Mouse (Mus musculus): ENCODE measurements at regions not wholly inside any gene's neighbourhood (a gene's known extent, or its start where the extent isn't known, plus 50 kb on each side); places are given as distances from the start of the nearest gene placed in this dataset.

DNA sequence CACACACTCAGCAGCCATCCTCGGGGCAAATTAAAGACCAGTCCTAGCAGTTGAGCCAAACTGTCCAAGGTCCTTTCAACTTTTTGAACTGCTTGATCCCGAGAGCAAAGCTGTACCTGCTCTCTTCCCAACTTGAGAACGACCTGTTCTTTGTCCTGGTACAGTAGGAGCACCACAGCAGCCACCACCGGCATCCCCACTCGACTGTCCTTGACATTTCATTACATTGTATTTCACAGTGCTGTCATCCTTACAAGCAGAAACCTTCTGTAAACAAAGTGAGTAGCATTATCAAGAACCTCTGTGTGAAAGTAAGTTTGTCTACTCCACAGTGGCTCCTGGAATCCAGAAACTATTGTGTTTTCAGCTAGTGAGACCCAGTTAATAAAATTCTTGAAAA lies 240.2 kb upstream of the Zfp462 start:
- no peak for DNase-seq (ENCODE audit: low read depth)

DNA sequence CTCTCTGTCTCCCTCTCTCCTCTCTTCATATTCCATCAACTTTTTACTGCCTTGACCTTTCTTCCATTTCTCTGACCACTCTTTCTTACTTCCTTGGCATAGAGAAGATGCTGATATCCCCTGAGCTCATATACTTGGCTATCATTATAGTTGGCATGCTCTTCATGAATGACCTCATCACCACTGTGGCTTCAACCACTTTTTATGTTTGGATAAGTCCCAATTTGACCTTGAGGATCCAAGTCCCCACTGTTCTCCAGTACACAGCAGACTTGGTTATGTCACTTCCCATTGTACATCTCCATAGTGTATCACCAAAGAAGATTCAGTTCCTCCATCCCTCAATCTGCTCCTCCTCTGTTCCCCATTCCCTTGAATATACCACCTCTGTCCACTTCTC lies 235.1 kb upstream of the Zfp462 start:
- no peak for DNase-seq (ENCODE audit: low read depth)

DNA sequence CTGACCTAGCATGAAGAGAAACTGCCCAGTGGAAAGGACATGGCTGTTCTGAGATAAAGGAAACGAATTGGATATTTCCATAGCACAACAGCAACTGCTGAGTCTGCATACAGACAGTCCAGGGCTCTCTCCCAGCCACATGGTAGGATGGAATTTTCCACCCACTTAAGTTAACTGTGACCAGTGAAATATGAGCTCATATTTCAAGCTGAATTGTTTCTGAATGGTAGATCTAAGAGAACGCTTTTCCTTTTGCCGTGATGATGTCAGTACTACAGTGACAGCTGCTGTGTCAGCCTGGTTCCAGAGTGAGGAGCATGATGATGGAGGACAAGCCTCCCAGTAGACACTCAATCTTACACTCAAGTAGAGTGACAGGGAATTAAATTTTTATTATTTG lies 231.9 kb upstream of the Zfp462 start:
- peak; percentile 9 for DNase-seq (ENCODE audit: low read depth)

DNA sequence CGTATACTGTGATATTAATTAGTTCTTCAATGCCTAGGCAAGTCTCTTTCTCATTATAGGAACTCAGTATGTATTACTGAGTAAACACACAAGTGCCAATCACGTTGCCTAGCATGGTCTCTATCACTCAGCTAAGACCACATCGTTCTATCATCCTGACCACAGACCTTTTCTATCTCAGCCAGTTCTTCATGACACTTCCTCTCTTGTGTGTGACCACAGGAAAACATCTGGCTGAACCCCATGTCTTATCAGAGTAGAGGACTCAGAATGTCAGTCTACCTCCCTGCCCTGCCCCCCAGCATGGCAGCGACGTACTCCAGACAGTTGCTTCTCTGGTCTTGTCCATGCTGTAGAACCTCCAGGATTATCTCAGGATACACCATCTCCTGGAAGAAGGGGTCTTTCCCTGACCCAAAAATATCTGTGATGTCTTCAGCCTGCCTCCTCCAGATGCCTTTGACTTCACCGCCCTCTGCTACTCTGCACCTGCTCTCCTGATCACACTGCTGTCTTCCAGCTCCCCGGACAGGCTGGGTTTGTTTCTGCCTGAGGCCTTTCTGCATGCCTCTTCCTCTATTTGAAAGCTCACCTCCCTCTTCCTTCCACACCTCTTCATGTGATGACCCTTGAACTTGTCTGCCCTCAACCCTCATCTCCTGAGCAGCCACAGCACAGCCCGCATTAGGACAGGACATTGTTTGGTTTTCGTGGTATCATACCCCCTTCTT lies 230.1 kb upstream of the Zfp462 start:
- no peak for DNase-seq (ENCODE audit: low read depth)

DNA sequence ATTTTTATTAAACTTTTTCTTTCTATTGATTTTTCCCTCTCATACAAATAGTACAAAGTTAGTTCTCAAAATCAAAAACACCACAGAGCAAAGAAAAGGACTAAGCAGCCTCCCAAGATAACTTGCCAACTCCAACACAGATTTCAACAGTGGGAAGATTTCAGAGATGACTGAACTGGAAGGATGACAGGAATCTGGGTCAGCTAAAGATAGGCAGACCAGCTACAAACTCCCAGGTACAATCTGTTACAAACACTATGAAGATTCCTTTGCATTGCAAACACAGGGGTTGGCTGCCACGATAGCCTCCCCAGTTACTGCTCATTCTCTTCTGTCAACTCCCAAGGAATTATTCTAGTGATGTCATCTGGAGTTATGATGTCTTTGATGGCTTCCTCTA lies 226.8 kb upstream of the Zfp462 start:
- no peak for DNase-seq (ENCODE audit: low read depth)

DNA sequence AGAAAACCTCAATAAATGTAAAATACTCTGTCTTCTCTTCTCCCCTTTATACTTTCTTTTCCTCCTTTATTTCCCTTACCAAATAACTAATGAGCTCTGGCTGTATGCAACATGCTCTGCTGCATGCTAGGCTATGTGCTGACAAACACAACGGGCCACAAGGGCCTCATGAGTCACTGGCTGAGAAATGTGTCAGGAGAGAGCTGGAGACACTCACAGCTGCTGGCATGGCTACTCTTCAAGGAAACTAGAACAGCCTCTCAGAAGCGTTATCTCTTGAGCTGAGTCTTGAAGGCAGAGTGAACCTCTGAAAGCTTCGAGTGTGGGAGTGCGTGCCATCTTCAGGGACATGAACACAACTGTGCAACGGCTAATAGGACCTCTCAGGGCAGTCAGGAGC lies 205.8 kb upstream of the Zfp462 start:
- DNase-seq (ENCODE audit: low read depth): peak; percentile 30

DNA sequence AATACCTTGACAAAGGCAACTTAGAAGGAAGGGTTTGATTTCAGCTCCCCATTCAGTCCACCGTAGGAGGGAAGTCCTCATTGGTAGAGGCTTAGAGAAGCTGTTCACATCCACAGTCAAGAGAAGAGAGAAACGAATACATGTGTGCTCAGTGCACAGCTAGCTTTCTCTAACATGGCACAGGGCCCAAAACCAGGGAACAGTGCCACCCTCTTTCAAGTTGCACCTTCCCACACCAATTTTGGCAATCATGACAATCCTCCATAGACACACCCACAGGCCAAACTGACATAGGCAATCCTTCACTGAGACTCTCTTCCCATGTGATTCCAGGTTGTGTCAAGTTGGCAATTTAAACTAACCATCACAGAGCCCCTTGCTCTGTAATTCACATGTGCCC lies 193.4 kb upstream of the Zfp462 start:
- DNase-seq (ENCODE audit: low read depth): no peak

DNA sequence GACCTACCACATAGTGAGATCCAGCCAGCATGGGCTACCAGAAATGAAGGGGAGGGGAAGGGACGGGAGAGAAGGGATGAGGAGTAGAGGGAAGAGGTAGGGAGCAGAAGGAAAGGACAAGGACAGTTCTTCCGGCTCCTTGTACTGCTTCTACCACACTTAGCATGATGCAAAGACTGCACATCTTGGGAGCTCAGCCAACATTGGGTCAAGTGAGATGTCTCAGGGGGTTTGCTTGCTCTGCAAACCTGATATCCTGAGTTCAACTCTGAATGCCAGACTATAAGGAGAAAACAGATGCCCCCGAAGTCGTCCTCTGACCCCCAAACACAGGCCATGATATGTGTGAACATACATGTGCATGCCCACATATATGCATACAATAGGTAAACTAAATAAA lies 188.4 kb upstream of the Zfp462 start:
- no peak for DNase-seq (ENCODE audit: low read depth)

DNA sequence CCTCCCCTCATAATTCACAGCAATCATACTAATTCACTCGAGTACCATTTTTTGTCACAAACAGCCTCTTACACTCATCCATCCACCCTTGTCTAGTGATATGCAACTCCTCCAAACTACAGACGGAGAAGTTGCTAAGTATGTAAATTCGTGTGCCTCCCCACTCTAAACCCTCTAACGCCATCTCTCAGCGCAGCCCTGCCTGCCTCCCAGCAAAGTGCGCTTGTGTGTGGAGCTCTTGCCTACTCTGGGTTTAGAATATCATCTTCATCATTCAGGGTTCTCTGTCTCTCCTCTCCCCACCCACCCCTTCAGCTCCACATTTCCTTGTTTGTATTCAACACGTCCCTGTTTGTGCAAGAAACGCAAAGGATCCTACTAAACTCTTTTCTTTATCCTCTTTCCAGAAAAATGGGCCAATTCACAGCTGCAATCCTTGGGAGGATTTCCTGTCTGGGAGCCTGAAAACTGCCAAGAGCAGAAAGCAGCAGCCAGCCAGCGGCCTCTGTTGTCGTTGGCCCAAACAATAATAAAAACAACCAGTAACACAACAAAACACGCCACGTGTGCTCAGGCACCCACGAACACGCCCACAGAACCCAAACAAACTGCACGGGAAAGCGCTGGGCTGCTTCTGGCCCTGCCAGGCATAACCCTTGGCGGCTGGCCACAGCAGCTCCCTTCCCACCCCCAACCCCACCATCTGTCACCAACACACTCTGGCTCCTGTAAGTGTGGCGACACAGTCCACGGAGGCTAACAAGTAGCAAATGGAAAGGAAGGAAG lies 186.9 kb upstream of the Zfp462 start:
- peak; percentile 31 for DNase-seq (ENCODE audit: low read depth)

DNA sequence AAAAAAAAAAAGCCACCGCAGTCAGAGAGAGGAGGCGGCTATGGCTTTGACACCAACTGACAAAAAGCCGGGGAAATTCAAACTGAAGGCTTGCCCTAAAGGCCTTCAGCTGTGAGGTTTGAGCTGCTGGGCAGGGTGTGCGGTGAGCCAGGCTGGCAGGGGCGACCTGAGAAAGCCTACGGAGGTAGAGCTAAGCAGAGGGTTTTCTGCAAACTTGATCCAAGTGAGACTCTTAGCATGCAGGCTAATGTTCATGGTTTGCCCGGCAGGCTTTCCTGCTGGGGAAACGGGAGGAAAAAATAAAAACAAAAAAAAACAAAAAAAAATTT lies 186.4 kb upstream of the Zfp462 start:
- no peak for DNase-seq (ENCODE audit: low read depth)

DNA sequence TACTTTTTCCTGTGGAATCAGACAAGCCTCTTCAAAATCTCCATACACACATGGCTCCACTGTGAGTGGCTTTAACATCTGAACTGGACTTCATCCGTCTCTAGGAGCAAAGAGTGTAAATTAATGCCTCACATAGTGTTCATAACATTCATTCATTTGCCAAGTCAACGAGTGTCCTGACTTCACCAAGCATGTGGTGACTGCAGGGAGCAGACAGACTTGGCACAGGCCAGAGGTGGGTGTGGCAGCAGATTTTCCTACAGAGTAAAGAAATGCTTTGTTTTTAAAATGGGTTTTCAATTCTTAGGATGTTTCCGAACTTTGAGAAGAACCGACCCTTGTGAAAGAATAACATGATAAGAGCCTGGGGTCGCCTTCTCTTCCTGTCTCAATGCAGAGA lies 183.6 kb upstream of the Zfp462 start:
- no peak for DNase-seq (ENCODE audit: low read depth)

DNA sequence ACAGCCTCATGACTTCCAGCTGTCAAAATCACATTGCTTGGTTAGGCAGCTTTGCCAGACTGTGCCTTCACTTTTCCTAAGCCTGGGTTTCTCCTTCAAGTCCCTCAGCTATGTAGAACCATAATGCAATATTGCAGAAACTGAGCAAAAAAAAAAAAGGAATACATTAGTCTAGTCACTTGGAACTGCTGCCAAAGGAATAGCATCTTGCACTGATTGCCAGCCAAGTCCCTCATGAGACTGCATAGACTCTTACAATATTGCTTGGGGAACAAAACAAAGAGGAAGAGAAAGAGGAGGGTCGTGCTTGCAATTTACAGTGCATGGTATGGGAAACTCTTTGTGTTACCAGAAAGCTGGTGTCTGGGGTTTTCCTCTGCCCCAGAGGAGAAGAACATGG lies 179.8 kb upstream of the Zfp462 start:
- no peak for DNase-seq (ENCODE audit: low read depth)

DNA sequence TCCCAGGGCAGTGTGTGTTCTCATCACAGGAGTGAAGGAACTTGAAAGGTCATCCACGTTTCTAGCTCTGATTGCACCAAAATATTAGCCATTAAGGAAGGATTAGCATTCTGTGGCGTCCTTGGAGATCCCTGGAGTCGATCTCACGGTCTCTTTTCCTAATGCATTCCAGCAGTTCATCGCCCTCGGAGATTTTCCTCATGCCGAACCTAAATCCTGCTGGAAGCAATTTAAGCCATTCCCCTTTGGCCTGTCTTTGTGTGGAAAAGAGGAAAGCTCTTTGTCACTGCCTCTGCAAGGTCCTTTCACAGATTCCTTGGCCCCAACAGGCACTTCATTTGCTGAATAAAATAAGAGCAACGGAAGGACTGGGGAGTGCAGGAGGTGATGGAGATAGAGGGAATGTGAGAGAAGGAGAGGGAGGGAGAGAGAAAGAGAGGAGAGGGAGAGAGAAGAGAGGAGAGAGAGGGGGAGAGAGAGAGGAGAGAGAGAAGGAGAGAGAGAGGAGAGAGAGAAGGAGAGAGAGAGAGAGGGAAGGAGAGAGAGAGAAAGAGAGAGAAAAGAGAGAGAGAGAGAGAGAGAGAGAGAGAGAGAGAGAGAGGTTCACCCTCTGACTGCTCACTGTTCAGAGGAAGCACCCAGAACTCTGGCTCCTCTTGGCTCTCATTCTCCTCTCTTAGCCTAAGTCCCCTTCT lies 177.2 kb upstream of the Zfp462 start:
- no peak for DNase-seq (ENCODE audit: low read depth)

DNA sequence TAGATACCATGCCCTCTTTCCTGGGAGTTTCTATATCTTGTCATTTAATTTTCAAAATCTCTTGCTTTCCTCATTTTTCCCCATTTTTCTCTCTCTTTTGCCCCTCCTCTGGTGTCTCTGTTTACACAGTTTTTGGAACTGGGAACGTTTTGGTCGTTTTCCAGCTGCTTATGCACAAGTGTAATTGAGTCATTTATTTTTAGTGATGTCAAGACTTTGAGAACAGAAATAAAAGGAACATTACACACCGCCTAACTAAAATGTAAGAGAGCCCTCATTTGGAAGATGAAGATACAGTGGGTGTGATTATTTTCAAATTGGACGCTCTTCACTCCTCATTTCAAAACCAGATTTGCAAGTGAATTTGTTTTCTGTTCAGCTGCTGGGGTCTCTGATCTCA lies 176.0 kb upstream of the Zfp462 start:
- DNase-seq (ENCODE audit: low read depth): no peak

DNA sequence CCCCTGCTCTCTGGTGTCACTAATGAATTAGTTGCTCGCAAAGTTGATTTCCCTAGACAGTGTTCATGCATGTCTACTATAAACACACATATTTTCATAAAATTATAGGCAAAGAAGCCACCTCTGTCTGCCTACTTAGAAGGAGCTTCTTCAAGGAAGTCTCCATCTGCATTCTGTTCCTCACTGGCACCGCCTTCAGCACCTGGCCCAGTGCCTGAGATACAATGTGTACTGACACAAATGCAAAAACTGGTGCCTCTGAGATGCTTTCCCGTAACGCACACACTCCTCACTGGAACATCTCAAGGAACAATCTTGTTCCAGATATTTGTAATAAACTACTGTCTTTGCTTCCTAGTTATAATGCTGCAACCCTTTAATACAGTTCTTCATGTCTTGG lies 170.8 kb upstream of the Zfp462 start:
- DNase-seq (ENCODE audit: low read depth): no peak

DNA sequence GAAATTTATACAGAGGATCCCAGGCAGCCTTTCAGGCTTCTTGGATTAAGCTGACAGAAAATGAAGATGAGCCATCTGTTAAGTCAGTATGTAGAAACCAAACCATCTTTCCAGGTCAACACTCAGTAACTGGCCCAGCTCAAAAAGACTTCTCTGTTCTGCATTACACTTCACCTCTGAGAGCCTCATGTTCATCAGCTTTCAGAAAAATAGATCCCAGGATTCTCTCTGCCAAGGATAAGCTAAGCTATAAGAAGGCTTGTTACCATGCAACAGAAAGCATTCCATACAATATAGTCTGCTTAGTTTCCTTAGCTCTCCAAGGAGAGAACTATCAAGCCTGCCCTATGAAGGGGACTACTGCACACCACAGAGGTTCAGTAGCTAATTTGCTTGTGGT lies 170.1 kb upstream of the Zfp462 start:
- DNase-seq (ENCODE audit: low read depth): no peak

DNA sequence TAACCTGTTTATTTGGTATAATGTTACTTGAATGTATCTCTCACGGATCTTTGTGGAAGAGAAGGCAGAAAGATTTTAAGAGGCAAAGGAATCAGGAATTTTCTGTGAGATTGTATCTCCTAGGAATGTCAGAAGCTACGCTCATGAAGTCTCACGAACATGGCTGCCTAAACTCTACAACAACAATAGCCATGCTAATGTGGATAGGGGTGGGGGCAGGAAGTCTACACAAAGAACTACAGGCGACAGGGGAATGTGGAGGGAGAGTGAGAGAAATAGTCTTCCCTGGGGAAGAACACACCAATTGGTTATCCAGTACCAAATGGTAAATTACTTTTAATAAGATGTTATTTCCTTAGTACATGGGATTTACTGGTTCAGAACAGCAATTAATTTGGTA lies 164.3 kb upstream of the Zfp462 start:
- no peak for DNase-seq (ENCODE audit: low read depth)

DNA sequence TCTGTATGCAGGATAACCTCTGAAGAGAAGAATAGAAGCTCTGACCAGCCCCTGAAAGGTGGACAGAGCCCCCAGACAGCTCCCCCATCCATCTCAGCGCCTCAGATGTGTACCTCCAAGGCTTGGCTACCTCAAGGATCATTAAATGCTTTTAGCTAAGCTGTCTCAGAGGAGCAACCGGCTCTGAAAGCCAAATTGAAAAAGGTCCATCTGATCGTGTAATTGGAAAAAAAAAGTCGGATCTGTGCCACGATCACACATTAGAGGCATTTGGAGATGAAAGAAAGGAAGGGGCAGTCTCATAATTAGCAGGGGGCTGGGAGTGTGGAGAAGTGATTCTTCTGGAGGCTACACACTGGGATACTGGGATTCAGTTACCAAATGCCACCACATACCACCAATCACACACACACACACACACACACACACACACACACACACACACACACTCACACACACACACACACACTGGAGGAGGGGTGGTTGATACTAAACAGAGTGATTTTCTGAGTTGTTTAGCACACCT lies 153.6 kb upstream of the Zfp462 start:
- no peak for DNase-seq (ENCODE audit: low read depth)

DNA sequence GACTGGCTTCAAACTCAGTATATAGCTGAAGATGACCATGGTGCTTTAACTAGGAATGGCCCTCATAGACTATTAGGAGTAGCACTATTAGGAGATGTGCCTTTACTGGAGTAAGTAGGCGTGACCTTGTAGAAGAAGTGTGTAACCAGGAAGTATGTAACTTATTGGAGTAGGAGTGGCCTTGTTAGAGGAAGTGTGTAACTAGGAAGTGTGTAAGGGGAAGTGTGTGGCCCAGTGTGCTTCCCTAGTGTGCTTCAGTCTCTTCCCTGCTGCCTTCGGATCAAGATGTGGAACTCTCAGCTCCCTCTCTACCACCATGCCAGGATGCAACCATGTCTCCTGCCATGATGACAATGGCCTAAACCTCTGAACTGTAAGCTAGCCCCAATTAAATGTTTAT lies 151.0 kb upstream of the Zfp462 start:
- no peak for DNase-seq (ENCODE audit: low read depth)

DNA sequence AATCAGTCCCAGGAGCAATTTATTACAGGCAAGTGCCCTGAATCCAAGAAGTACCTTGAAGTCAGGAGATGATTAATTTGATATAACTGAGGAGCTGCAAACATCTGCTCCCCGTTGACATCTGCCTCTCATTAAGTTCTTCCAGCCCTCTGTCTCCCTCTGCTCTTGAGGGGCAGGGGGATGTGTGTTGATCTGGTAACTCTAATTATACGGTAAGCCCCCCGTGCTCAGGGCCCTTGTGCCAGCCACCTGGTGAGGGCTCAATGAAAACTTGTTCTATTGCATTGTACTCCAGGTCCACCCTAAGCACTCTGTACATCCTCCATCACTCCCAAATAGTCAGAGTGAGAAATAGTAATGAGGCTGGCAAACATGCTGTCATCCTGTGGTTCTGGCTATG lies 149.6 kb upstream of the Zfp462 start:
- no peak for DNase-seq (ENCODE audit: low read depth)

DNA sequence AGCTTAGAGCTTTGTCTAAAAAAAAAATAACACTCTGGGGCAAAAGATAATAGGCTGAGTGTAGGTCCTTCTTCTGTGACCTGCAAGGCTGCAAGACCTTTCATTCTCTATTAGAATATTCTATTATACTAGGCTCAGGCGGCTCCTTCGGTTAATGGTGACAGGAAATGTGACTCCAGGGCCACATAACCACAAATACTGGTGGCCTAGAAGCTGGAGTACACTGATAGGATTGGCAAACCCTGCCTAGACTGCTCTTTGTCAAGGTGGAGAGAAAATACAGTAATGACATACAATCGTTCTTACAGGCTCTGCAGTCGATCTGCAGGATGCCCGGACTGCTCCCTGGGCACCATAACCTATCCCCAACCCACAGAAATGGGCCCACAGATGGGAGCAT lies 146.3 kb upstream of the Zfp462 start:
- DNase-seq (ENCODE audit: low read depth): no peak

DNA sequence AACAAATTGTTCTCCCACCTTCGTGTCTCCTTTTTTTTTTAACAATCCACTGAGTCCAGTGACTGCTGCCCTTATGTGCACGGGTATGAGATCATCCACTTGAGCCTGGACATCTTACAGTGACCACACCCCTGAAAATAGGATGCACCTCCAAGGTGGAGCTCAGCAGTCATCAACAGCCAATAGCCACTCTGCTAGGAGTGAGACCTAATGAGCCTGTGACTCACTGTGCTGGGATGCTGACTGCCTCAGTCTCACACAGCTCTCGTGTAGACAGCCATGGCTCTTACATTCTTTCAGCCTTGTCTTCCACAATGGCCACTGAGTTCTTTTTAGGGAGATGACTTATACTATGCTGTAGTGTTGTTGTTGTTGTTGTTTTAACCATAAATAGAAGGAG lies 133.7 kb upstream of the Zfp462 start:
- DNase-seq (ENCODE audit: low read depth): no peak

Data from fibroblast of lung, adult 2 months (primary cell).